Mouse (Mus musculus): ENCODE data around the gene Med1. TPM values are rescaled to one million over a fixed set of nuclear protein-coding genes. Genes with fewer than 3 reads are reported as not detected.

Med1 gene
- polyA plus RNA-seq, 1 experiment from 2014 or later = 60.1 TPM

- H3K27me3 ChIP-seq = no peaks in the 10 kb centered on the region
- H3K27ac ChIP-seq (replicated peaks) = no peak overlapping the region
- H3K9ac ChIP-seq = no peak overlapping the region
- no peak overlapping the region for H3K4me2 ChIP-seq
- H3K4me1 ChIP-seq (replicated peaks) = peaks cover 36% of the 10 kb centered on the region
- no peaks in the 10 kb centered on the region for H3K9me3 ChIP-seq
- H3K36me3 ChIP-seq = no peaks in the 10 kb centered on the region
- no peak overlapping the region for H3K4me3 ChIP-seq
- ATAC-seq (ENCODE audit: low read depth) = no peak
- 92% methylated on average over 2 of the region's 2 CpGs for WGBS
These were observed 50.5 kb downstream of the Med1 start for GRCm38 (mm10) chr11:98142545-98142944.

GRCm38 (mm10) chr11:98138894-98139293 is 54.2 kb downstream of the Med1 start:
- no peaks in the 10 kb centered on the region for H3K27me3 ChIP-seq
- 68% methylated on average over 7 of the region's 7 CpGs for WGBS
- no peaks in the 10 kb centered on the region for H3K36me3 ChIP-seq
- no peak overlapping the region for H3K9ac ChIP-seq
- peaks cover 12% of the 10 kb centered on the region for H3K4me1 ChIP-seq (replicated peaks)
- ATAC-seq (ENCODE audit: low read depth) = no peak
- no peaks in the 10 kb centered on the region for H3K9me3 ChIP-seq
- no peak overlapping the region for H3K4me3 ChIP-seq
- no peak overlapping the region for H3K4me2 ChIP-seq
- no peak overlapping the region for H3K27ac ChIP-seq (replicated peaks)

GRCm38 (mm10) chr11:98137836-98138235 is 55.3 kb downstream of the Med1 start:
- no peaks in the 10 kb centered on the region for H3K9me3 ChIP-seq
- no peaks in the 10 kb centered on the region for H3K36me3 ChIP-seq
- no peak overlapping the region for H3K9ac ChIP-seq
- H3K27ac ChIP-seq (replicated peaks) = no peak overlapping the region
- peaks cover 12% of the 10 kb centered on the region for H3K4me1 ChIP-seq (replicated peaks)
- WGBS = 86% methylated on average over 11 of the region's 11 CpGs
- H3K4me2 ChIP-seq = no peak overlapping the region
- H3K27me3 ChIP-seq = no peaks in the 10 kb centered on the region
- ATAC-seq (ENCODE audit: low read depth) = no peak
- no peak overlapping the region for H3K4me3 ChIP-seq

- WGBS = 65% methylated on average over 4 of the region's 4 CpGs
These were observed 58.1 kb downstream of the Med1 start for GRCm38 (mm10) chr11:98134951-98135350.

GRCm38 (mm10) chr11:98123424-98123823 is 69.7 kb downstream of the Med1 start:
- H3K36me3 ChIP-seq = peaks cover 61% of the 10 kb centered on the region

More at GRCm38 (mm10) chr11:98134951-98135350, 58.1 kb downstream of the Med1 start:
- no peaks in the 10 kb centered on the region for H3K9me3 ChIP-seq
- H3K27me3 ChIP-seq = no peaks in the 10 kb centered on the region
- H3K36me3 ChIP-seq = no peaks in the 10 kb centered on the region
- H3K4me1 ChIP-seq (replicated peaks) = peaks cover 12% of the 10 kb centered on the region
- no peak for ATAC-seq (ENCODE audit: low read depth)
- no peak overlapping the region for H3K9ac ChIP-seq
- H3K4me3 ChIP-seq = no peak overlapping the region
- H3K27ac ChIP-seq (replicated peaks) = no peak overlapping the region
- H3K4me2 ChIP-seq = no peak overlapping the region

GRCm38 (mm10) chr11:98114363-98114762 is 78.7 kb downstream of the Med1 start:
- WGBS = 94% methylated on average over 1 of the region's 1 CpGs

More at GRCm38 (mm10) chr11:98123424-98123823, 69.7 kb downstream of the Med1 start:
- Histone ChIP-seq H3K9ac (no peak overlapping the region), H3K27me3 (no peaks in the 10 kb centered on the region), H3K9me3 (no peaks in the 10 kb centered on the region), H3K4me3 (no peak overlapping the region), H3K27ac (replicated peaks) (no peak overlapping the region), H3K4me2 (no peak overlapping the region), H3K4me1 (replicated peaks) (no peaks in the 10 kb centered on the region)
- WGBS = 93% methylated on average over 5 of the region's 5 CpGs
- ATAC-seq (ENCODE audit: low read depth) = no peak

GRCm38 (mm10) chr11:98113504-98113903 is 79.6 kb downstream of the Med1 start:
- no peak for ATAC-seq (ENCODE audit: low read depth)

More at GRCm38 (mm10) chr11:98114363-98114762, 78.7 kb downstream of the Med1 start:
- H3K4me2 ChIP-seq = no peak overlapping the region
- no peak overlapping the region for H3K9ac ChIP-seq
- H3K27ac ChIP-seq (replicated peaks) = no peak overlapping the region
- H3K36me3 ChIP-seq = peaks cover 54% of the 10 kb centered on the region
- no peak for ATAC-seq (ENCODE audit: low read depth)
- no peaks in the 10 kb centered on the region for H3K4me1 ChIP-seq (replicated peaks)
- no peak overlapping the region for H3K4me3 ChIP-seq
- no peaks in the 10 kb centered on the region for H3K27me3 ChIP-seq
- H3K9me3 ChIP-seq = no peaks in the 10 kb centered on the region

GRCm38 (mm10) chr11:98109706-98110105 is 83.4 kb downstream of the Med1 start:
- Histone ChIP-seq H3K9me3 (no peaks in the 10 kb centered on the region), H3K4me3 (no peak overlapping the region), H3K9ac (no peak overlapping the region), H3K36me3 (peaks cover 85% of the 10 kb centered on the region), H3K27ac (replicated peaks) (no peak overlapping the region), H3K4me1 (replicated peaks) (no peaks in the 10 kb centered on the region), H3K27me3 (no peaks in the 10 kb centered on the region), H3K4me2 (no peak overlapping the region)
- ATAC-seq (ENCODE audit: low read depth) = no peak
- WGBS = 90% methylated on average over 5 of the region's 5 CpGs

More at GRCm38 (mm10) chr11:98113504-98113903, 79.6 kb downstream of the Med1 start:
- WGBS = 83% methylated on average over 4 of the region's 4 CpGs
- H3K4me3 ChIP-seq = no peak overlapping the region
- H3K27ac ChIP-seq (replicated peaks) = no peak overlapping the region
- no peak overlapping the region for H3K4me2 ChIP-seq
- H3K4me1 ChIP-seq (replicated peaks) = no peaks in the 10 kb centered on the region
- H3K9ac ChIP-seq = no peak overlapping the region
- no peaks in the 10 kb centered on the region for H3K27me3 ChIP-seq
- H3K9me3 ChIP-seq = no peaks in the 10 kb centered on the region
- H3K36me3 ChIP-seq = peaks cover 59% of the 10 kb centered on the region

Small RNA genes within 50 kb of the gene (microRNA-seq; reads per million reads assigned to microRNA genes)
- not detected for gene Gm27399

Other genes starting within 250 kb of the Med1 start
- gene Plxdc1, start 206.8 kb downstream of the Med1 start, polyA plus RNA-seq (2015; fragmentation: Nextera tagmentation; extraction: Ambion mirVana) = 0.71 and 0.74 TPM in 2 replicates
- gene Arl5c, start 197.1 kb downstream of the Med1 start, polyA plus RNA-seq (2015; fragmentation: Nextera tagmentation; extraction: Ambion mirVana) = 5.9 and 8.4 TPM in 2 replicates
- gene Cacnb1, start 170.3 kb downstream of the Med1 start, polyA plus RNA-seq (2015; fragmentation: Nextera tagmentation; extraction: Ambion mirVana) = 50.0 and 52.1 TPM in 2 replicates
- gene Rpl19, start 166.6 kb downstream of the Med1 start, polyA plus RNA-seq (2015; fragmentation: Nextera tagmentation; extraction: Ambion mirVana) = 660 and 722 TPM in 2 replicates
- gene Stac2, start 139.8 kb downstream of the Med1 start, polyA plus RNA-seq (2015; fragmentation: Nextera tagmentation; extraction: Ambion mirVana) = 12.5 and 13.9 TPM in 2 replicates
- 28.2 and 28.5 TPM in 2 replicates for gene Fbxl20, start 42.9 kb downstream of the Med1 start, polyA plus RNA-seq (2015; fragmentation: Nextera tagmentation; extraction: Ambion mirVana)
- 9.4 and 9.6 TPM in 2 replicates for gene Cdk12, start 9.8 kb upstream of the Med1 start, polyA plus RNA-seq (2015; fragmentation: Nextera tagmentation; extraction: Ambion mirVana)
- 26.4 and 27.0 TPM in 2 replicates for gene Neurod2, start 136.4 kb upstream of the Med1 start, polyA plus RNA-seq (2015; fragmentation: Nextera tagmentation; extraction: Ambion mirVana)
- 1.7 and 2.1 TPM in 2 replicates for gene Ppp1r1b, start 155.1 kb upstream of the Med1 start, polyA plus RNA-seq (2015; fragmentation: Nextera tagmentation; extraction: Ambion mirVana)
- 39.7 and 41.1 TPM in 2 replicates for gene Stard3, start 165.1 kb upstream of the Med1 start, polyA plus RNA-seq (2015; fragmentation: Nextera tagmentation; extraction: Ambion mirVana)
- gene Tcap, start 190.5 kb upstream of the Med1 start, polyA plus RNA-seq (2015; fragmentation: Nextera tagmentation; extraction: Ambion mirVana) = 0.42 and 2.1 TPM in 2 replicates
- gene Pnmt, start 193.2 kb upstream of the Med1 start, polyA plus RNA-seq (2015; fragmentation: Nextera tagmentation; extraction: Ambion mirVana) = 0.73 and 0.79 TPM in 2 replicates
- gene Pgap3, start 207.2 kb upstream of the Med1 start, polyA plus RNA-seq (2015; fragmentation: Nextera tagmentation; extraction: Ambion mirVana) = 7.4 and 8.7 TPM in 2 replicates
- 10.4 and 10.9 TPM in 2 replicates for gene Erbb2, start 219.2 kb upstream of the Med1 start, polyA plus RNA-seq (2015; fragmentation: Nextera tagmentation; extraction: Ambion mirVana)
- 239 and 265 TPM in 2 replicates for gene Mien1, start 245.7 kb upstream of the Med1 start, polyA plus RNA-seq (2015; fragmentation: Nextera tagmentation; extraction: Ambion mirVana)